Mouse (Mus musculus) erythroblast, embryonic 14.5 days (primary cell): ENCODE results near the gene Zkscan16.

Source experiments
- GATA1 ChIP-seq: IDR thresholded peaks from 2 replicates; pipeline ENCODE4 v1.6.1; 2012; ENCODE audit warnings: low read length, inconsistent platforms, mixed read lengths
- TAL1 ChIP-seq: IDR thresholded peaks from 3 replicates; pipeline ENCODE4 v1.6.1; 2012; ENCODE audit warnings: low read length, inconsistent platforms, mixed read lengths

- TF ChIP-seq GATA1: no peak
- TF ChIP-seq TAL1: no peak
Measured at GRCm38 (mm10) chr4:58941638-58942037, 1.8 kb upstream of the Zkscan16 start.
